Mouse (Mus musculus) C2C12 (cell line): ENCODE data around the gene Foxo1. TPM values are rescaled to one million over a fixed set of nuclear protein-coding genes. Genes with fewer than 3 reads are reported as not detected.

Source experiments
- H3K27me3 ChIP-seq: one replicate; pipeline ENCODE4 v1.6.1; 2011; ENCODE audit not compliant: control insufficient read depth, insufficient read depth, insufficient read length
- H3K36me3 ChIP-seq: one replicate; pipeline ENCODE4 v1.6.1; 2011; ENCODE audit not compliant: control insufficient read depth, insufficient read depth
- H3K4me3 ChIP-seq: one replicate; pipeline ENCODE4 v1.5.1; 2011; ENCODE audit warnings: mild to moderate bottlenecking, control low read depth; ENCODE audit not compliant: poor library complexity, insufficient read depth, severe bottlenecking
- H3K79me2 ChIP-seq: one replicate; pipeline ENCODE4 v1.6.1; 2011; ENCODE audit not compliant: control insufficient read depth, insufficient read depth
- H3K79me3 ChIP-seq: one replicate; pipeline ENCODE4 v1.6.1; 2011; ENCODE audit warnings: low read depth, control low read depth
- H3ac ChIP-seq: one replicate; pipeline ENCODE3; 2011; ENCODE audit warnings: low read depth; ENCODE audit not compliant: control insufficient read depth, insufficient read length
- CEBPB ChIP-seq: IDR thresholded peaks from one replicate; pipeline ENCODE4 v1.6.1; 2011; ENCODE audit warnings: low read depth, mild to moderate bottlenecking, control low read depth, moderate library complexity
- CTCF ChIP-seq: IDR thresholded peaks from one replicate; pipeline ENCODE4 v1.5.1; 2011; ENCODE audit not compliant: control insufficient read depth, insufficient read depth, insufficient read length
- FOSL1 ChIP-seq: IDR thresholded peaks from one replicate; pipeline ENCODE4 v1.8.0; 2011; ENCODE audit warnings: mild to moderate bottlenecking, low read length; ENCODE audit not compliant: poor library complexity, insufficient read depth, severe bottlenecking
- MAX ChIP-seq: IDR thresholded peaks from one replicate; pipeline ENCODE4 v1.6.1; 2011; ENCODE audit warnings: mild to moderate bottlenecking, control low read depth
- MYOD1 ChIP-seq: IDR thresholded peaks from one replicate; pipeline ENCODE4 v1.6.1; 2011; ENCODE audit warnings: low read depth; ENCODE audit not compliant: control insufficient read depth, insufficient read length
- MYOG ChIP-seq: IDR thresholded peaks from one replicate; pipeline ENCODE4 v1.6.1; 2011; ENCODE audit not compliant: control insufficient read depth, insufficient read length; ENCODE audit errors: extremely low read depth
- USF1 ChIP-seq: IDR thresholded peaks from one replicate; pipeline ENCODE4 v1.6.1; 2011; ENCODE audit warnings: low read depth, mild to moderate bottlenecking, control low read depth, moderate library complexity
- polyA plus RNA-seq: library from polyadenylated mRNA; unstranded; fragments of >200 nt; fragmentation: generic; extraction: Trizol; gene quantifications from one replicate; pipeline ENCODE4 v1.2.1, GENCODE M21; 2012; ENCODE audit warnings: missing spikeins

The Foxo1 gene
- polyA plus RNA-seq, 1 experiment, result 5.9 TPM

DNA sequence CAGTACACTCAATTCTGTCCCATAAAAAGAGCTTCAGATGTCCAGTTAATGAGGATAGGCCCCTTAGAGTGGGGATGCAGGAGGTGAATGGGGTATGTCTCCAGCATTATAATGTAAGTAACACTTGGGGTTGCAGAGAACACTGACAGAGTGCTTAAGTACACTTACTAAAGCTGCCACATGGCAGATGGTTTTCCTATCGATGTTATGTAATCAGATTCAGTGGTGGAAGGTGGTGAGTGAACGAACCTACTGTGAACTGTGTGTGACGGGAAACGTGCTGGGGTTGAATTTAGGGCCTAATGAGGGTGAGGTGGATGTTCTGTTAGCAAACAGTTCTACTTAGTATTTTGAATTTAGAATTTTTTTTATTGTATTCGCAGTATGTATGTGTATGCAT lies 35.2 kb downstream of the Foxo1 start:
- H3K27me3 ChIP-seq, result no peaks in the 10 kb centered on the region
- no peaks in the 10 kb centered on the region for H3K36me3 ChIP-seq
- H3K79me3 ChIP-seq, result peaks cover 8% of the 10 kb centered on the region
- no peak overlapping the region for H3K4me3 ChIP-seq
- H3ac ChIP-seq, result no peak overlapping the region
- H3K79me2 ChIP-seq, result peaks cover 41% of the 10 kb centered on the region
- TF ChIP-seq MYOD1 (no peak), CEBPB (no peak), MAX (no peak), USF1 (no peak), FOSL1 (no peak), CTCF (no peak), MYOG (no peak)

DNA sequence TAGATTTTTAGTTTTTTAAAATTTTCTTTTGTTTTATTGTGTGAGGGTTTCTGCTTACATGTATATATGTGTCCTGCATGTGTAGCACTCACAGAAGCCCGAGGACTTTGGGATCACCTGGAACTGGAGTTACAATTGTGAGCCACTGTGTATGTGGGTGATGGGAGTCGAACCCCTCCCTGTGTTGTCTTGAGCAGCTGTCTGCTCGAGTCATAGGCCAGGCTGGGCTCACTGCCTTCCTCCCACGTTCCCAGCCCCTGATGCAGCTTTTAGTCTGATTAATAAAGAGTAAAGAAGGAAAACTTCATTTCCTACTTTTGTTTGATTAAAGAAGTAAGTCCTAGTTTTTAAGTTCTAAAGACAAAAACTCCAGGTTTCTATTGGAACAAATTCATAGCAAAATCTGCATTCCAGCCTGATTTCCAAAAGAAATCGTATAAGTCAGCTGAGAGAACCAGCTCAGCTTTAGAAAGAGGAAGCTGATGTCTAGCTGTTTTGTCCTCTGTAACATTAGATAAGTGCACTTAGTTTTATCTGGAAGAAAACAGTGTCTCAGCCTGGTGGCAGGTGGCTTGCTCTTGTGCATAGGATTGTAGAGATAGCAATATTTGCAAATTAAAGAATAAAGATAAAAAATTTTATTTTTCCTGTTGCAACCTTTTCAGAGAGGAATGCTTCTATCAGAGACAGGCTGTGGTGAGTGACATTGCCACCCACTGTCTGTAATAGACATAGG lies 40.6 kb downstream of the Foxo1 start:
- no peak overlapping the region for H3K4me3 ChIP-seq
- peaks cover 3% of the 10 kb centered on the region for H3K79me3 ChIP-seq
- H3K36me3 ChIP-seq, result no peaks in the 10 kb centered on the region
- H3K27me3 ChIP-seq, result no peaks in the 10 kb centered on the region
- H3ac ChIP-seq, result no peak overlapping the region
- H3K79me2 ChIP-seq, result peaks cover 13% of the 10 kb centered on the region
- TF ChIP-seq CTCF (no peak), CEBPB (no peak), MYOG (no peak), MAX (no peak), USF1 (no peak), MYOD1 (no peak)

DNA sequence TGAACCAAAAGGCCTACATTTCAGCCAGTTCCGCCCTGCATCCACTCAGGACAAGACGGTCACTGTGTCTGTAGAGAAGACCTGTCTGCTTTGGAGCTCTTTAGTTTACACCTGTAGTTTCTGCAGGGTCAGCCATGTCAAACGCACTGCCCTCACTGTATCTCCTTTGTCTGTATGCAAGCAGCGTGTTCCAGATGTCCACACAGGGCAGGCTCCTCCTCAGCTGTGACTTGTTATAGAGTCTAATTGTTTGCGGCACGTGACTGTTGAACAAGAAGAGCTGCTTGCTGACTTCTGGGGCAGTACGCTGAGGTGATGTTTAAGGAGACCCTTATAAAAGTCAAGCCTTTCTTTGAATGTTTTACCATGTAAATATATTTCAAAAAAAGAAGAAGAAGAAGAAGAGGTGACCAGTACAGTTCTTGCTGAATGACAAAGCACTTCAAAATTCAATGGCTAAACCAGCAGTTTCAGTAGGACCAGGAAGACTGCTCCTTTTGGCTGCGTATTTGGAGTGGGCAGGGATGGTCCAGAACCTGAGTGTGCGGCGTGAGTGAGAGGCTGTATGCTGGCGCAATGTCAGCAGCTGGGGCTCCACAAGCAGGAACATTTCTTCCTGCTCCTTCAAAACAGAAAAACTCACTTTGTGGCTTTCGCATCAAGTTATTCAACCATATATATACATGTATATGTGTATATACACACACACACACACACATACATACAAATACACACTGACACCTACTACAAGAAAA lies 52.6 kb downstream of the Foxo1 start:
- no peak overlapping the region for H3K4me3 ChIP-seq
- no peaks in the 10 kb centered on the region for H3K27me3 ChIP-seq
- no peaks in the 10 kb centered on the region for H3K36me3 ChIP-seq
- TF ChIP-seq CEBPB, result no peak
- TF ChIP-seq MYOG, result no peak
- TF ChIP-seq FOSL1, result no peak
- TF ChIP-seq MYOD1, result no peak
- TF ChIP-seq MAX, result no peak
- TF ChIP-seq USF1, result no peak
- TF ChIP-seq CTCF, result no peak
- no peak overlapping the region for H3ac ChIP-seq
- H3K79me2 ChIP-seq, result no peaks in the 10 kb centered on the region
- H3K79me3 ChIP-seq, result peaks cover 2% of the 10 kb centered on the region

DNA sequence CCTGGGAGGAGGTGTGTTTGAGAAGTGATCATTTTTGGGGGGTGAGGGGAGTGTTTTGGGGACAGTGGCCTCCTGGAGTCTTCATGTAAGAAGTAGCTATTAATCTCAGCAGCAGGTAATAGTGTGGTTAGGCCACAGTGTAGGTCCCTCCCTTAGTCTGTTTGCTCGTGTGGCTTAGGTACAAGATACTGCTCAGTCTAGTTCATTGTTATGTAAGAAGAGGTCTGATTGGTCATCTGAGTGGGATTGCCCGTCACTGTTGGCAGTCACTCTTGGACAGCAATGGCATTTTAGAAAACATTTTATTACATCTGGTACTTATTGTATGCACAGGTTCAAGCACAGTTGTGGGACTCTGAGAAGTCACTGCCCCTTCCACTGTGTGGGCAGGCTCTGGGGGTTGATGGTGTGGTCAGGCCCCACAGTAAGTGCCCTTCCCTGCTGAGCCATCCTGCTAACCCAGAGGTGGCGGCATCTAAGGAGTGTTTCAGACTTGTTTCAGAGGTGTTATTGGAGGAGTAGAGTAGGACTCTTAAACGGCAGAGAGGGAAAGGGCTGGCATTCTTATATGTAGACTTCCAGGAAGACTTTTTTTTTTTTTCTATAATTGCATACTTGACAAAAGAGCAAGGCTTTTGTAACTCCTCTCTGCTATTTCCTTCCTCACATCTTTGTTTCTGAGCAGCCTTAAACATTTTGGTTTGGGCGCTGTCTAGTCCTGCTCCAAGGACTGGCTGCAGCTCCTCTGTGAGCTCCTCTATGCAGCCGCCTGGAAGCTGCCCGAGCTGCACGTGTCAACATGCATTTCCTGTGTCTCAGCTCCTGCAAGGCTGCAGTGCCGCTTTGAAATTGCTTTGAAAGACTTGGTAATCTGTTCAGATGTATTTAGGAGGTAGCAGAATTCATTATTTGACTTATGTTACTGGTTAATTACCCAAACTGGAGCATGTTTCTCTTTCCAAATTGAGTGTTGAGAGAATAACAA lies 54.6 kb downstream of the Foxo1 start:
- Histone ChIP-seq H3K36me3 (no peaks in the 10 kb centered on the region), H3K27me3 (no peaks in the 10 kb centered on the region), H3ac (no peak overlapping the region), H3K79me2 (no peaks in the 10 kb centered on the region), H3K4me3 (no peak overlapping the region), H3K79me3 (peaks cover 2% of the 10 kb centered on the region)
- TF ChIP-seq USF1, result no peak
- TF ChIP-seq MAX, result no peak
- no peak for TF ChIP-seq CEBPB
- TF ChIP-seq FOSL1, result no peak
- TF ChIP-seq MYOD1, result no peak

DNA sequence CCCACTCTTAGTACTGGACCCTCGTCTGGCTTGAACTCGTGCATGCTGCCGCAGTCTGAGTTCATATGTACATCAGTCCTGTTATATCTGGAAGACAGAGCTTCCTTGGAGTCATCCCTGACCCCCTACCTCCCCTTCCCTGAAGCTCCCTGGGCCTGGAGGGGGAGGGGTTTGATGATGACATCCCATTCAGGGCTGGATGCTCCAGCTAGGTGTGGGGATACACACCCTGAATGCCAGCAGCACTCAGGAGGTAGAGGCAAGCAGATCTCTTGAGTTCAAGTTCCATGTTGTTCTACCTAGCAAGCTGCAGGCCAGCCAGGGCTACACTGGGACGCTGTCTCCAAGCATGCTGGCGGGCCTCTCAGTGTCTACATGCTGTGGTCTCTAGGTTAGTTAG lies 56.9 kb downstream of the Foxo1 start:
- Histone ChIP-seq H3K36me3 (no peaks in the 10 kb centered on the region), H3K79me3 (peaks cover 2% of the 10 kb centered on the region), H3ac (no peak overlapping the region), H3K79me2 (no peaks in the 10 kb centered on the region), H3K27me3 (no peaks in the 10 kb centered on the region), H3K4me3 (no peak overlapping the region)
- no peak for TF ChIP-seq FOSL1
- TF ChIP-seq USF1, result no peak
- no peak for TF ChIP-seq CTCF
- no peak for TF ChIP-seq MYOD1
- no peak for TF ChIP-seq MAX
- TF ChIP-seq MYOG, result no peak
- TF ChIP-seq CEBPB, result no peak
